In genomic region chr2:18947669-18948459, GRCm38 (mm10) we compare ENCODE assay signal across 14 mouse cellular contexts. TPM values are rescaled to one million over a fixed set of nuclear protein-coding genes. Genes with fewer than 3 reads are reported as not detected.
A peak's percentile ranks its signal among the peaks of the same experiment; 100 is the strongest.
DNase-seq lines count a peak whose midpoint lies in the region; ATAC-seq and TF ChIP-seq lines count a peak whose summit lies in the region.
"Had no signal": no experiment of that assay in that cellular context is flagged by ENCODE, and none has a peak within 500 bp of the region (broad histone marks: within the 10 kb centered on the region; RNA-seq: fewer than 3 reads in every experiment).

No protein-coding gene starts in this region.

- DNase-seq in heart, adult 11 months: peak; percentile 85
- DNase-seq in lung, embryonic 14.5 days: peak; percentile 66
- DNase-seq in lung, postnatal 25 days (ENCODE audit: low spot score): no peak
- DNase-seq in Patski (ENCODE audit: low read depth, low spot score): no peak
- DNase-seq in cerebellum, postnatal 25 days: peak; percentile 35 to 54
- DNase-seq: gastrocnemius, postnatal 36 days; liver, embryonic 13.5 days; thymus, postnatal 4 days had no signal

- H3K9ac ChIP-seq in heart, embryonic 11.5 days (ENCODE audit: low read depth, low read length): no peak overlapping the region
- no peak overlapping the region for H3K9ac ChIP-seq in lung, embryonic 14.5 days
- no peak overlapping the region for H3K9ac ChIP-seq in intestine, postnatal 0 days (ENCODE audit: low read depth, low read length)
- no peak overlapping the region for H3K9ac ChIP-seq in hindbrain, embryonic 12.5 days
- H3K9ac ChIP-seq: hindbrain, embryonic 15.5 days; liver, embryonic 13.5 days had no signal

- peaks cover 19% of the 10 kb centered on the region for H3K4me1 ChIP-seq in heart, embryonic 11.5 days (ENCODE audit: control insufficient read depth, insufficient read depth, low read length)
- peaks cover 13% of the 10 kb centered on the region for H3K4me1 ChIP-seq in lung, embryonic 14.5 days (ENCODE audit: insufficient read depth)
- no peaks in the 10 kb centered on the region for H3K4me1 ChIP-seq in intestine, postnatal 0 days (replicated peaks; ENCODE audit: control insufficient read depth, insufficient read depth, low read length)
- H3K4me1 ChIP-seq in hindbrain, embryonic 12.5 days: 0 out of 2 replicates have a peak, but pooled peaks cover 8% of the 10 kb centered on the region
- H3K4me1 ChIP-seq: midbrain, embryonic 10.5 days had no signal

- no peak for ATAC-seq in heart, embryonic 11.5 days (replicated peaks; ENCODE audit: insufficient number of reproducible peaks, low FRiP score, low TSS enrichment)
- ATAC-seq in lung, embryonic 14.5 days (ENCODE audit: insufficient read depth): 0 out of 2 replicates have a peak, but pooled peaks have one; percentile 16
- ATAC-seq in Patski: peak; percentile 47
- ATAC-seq in intestine, postnatal 0 days: no peak
- no peak for ATAC-seq in hindbrain, embryonic 12.5 days (ENCODE audit: low FRiP score)
- ATAC-seq: forebrain, embryonic 14.5 days had no signal

- no peak overlapping the region for H3K4me2 ChIP-seq in heart, embryonic 11.5 days
- no peak overlapping the region for H3K4me2 ChIP-seq in lung, embryonic 14.5 days
- H3K4me2 ChIP-seq in intestine, postnatal 0 days (replicated peaks; ENCODE audit: low read depth): no peak overlapping the region
- no peak overlapping the region for H3K4me2 ChIP-seq in hindbrain, embryonic 12.5 days (replicated peaks)
- H3K4me2 ChIP-seq: hindbrain, embryonic 15.5 days; liver, embryonic 13.5 days had no signal

- in situ Hi-C loops in Patski (cut with MboI; ENCODE audit: low pct_unique_long_range_greater_than_20kb): no loop called here

- H3K4me3 ChIP-seq in heart, embryonic 11.5 days (ENCODE audit: low read depth, low read length): no peak overlapping the region
- no peak overlapping the region for H3K4me3 ChIP-seq in lung, embryonic 14.5 days (ENCODE audit: low read depth, low read length)
- no peak overlapping the region for H3K4me3 ChIP-seq in intestine, postnatal 0 days (ENCODE audit: low read depth, low read length)
- H3K4me3 ChIP-seq in hindbrain, embryonic 12.5 days: no peak overlapping the region
- H3K4me3 ChIP-seq: hindbrain, embryonic 15.5 days; liver, embryonic 13.5 days; midbrain, embryonic 10.5 days had no signal

- no peaks in the 10 kb centered on the region for H3K36me3 ChIP-seq in heart, embryonic 11.5 days (ENCODE audit: control insufficient read depth, insufficient read depth, low read length)
- no peaks in the 10 kb centered on the region for H3K36me3 ChIP-seq in lung, embryonic 14.5 days (ENCODE audit: insufficient read depth)
- no peaks in the 10 kb centered on the region for H3K36me3 ChIP-seq in intestine, postnatal 0 days (ENCODE audit: control insufficient read depth, insufficient read depth)
- H3K36me3 ChIP-seq in hindbrain, embryonic 12.5 days: no peaks in the 10 kb centered on the region
- H3K36me3 ChIP-seq: hindbrain, embryonic 15.5 days; liver, embryonic 13.5 days; midbrain, embryonic 10.5 days had no signal

- CTCF ChIA-PET in Patski (lab: Charles Lee): interaction anchor here (0.6 to 3.0 kb wide), 3 partner anchors 9 to 24 kb away, joined by 3 to 12 read pairs (median 3); no protein-coding TSS in a partner anchor

- no peak for TF ChIP-seq CTCF in lung, embryonic 14.5 days (IDR thresholded peaks at IDR 0.05; ENCODE audit: low read depth)
- no peak for TF ChIP-seq CTCF in Patski (IDR thresholded peaks at IDR 0.05)
- TF ChIP-seq CTCF in intestine, postnatal 0 days (IDR thresholded peaks at IDR 0.05; ENCODE audit: low read depth): no peak

- H3K27me3 ChIP-seq in heart, embryonic 11.5 days (ENCODE audit: control insufficient read depth, insufficient read depth, low read length): no peaks in the 10 kb centered on the region
- no peaks in the 10 kb centered on the region for H3K27me3 ChIP-seq in lung, embryonic 14.5 days (ENCODE audit: insufficient read depth, low read length)
- no peaks in the 10 kb centered on the region for H3K27me3 ChIP-seq in Patski
- no peaks in the 10 kb centered on the region for H3K27me3 ChIP-seq in intestine, postnatal 0 days (replicated peaks; ENCODE audit: control insufficient read depth, insufficient read depth, low read length)
- H3K27me3 ChIP-seq in hindbrain, embryonic 12.5 days: no peaks in the 10 kb centered on the region
- H3K27me3 ChIP-seq: hindbrain, embryonic 15.5 days; liver, embryonic 13.5 days had no signal

- WGBS in heart, embryonic 11.5 days (ENCODE audit: insufficient replicate concordance): 49% methylated on average over 7 of the region's 7 CpGs
- WGBS in lung, embryonic 14.5 days: 50% methylated on average over 7 of the region's 7 CpGs
- WGBS in intestine, postnatal 0 days: 52% methylated on average over 7 of the region's 7 CpGs
- WGBS in hindbrain, embryonic 12.5 days: 72% methylated on average over 7 of the region's 7 CpGs

- H3K27ac ChIP-seq in heart, embryonic 11.5 days (ENCODE audit: low read depth, low read length): no peak overlapping the region
- peak overlapping the region; percentile 28; the same call in 1 of the 2 replicates for H3K27ac ChIP-seq in lung, embryonic 14.5 days (ENCODE audit: low read depth)
- no peak overlapping the region for H3K27ac ChIP-seq in intestine, postnatal 0 days (ENCODE audit: low read depth, low read length)
- no peak overlapping the region for H3K27ac ChIP-seq in hindbrain, embryonic 12.5 days
- H3K27ac ChIP-seq: hindbrain, embryonic 15.5 days; midbrain, embryonic 10.5 days had no signal

- POLR2A ChIA-PET in Patski (lab: Charles Lee): no interaction called here

- no peaks in the 10 kb centered on the region for H3K9me3 ChIP-seq in heart, embryonic 11.5 days (replicated peaks; ENCODE audit: control insufficient read depth, low read length)
- no peaks in the 10 kb centered on the region for H3K9me3 ChIP-seq in lung, embryonic 14.5 days (ENCODE audit: low read depth, low read length)
- no peaks in the 10 kb centered on the region for H3K9me3 ChIP-seq in intestine, postnatal 0 days (ENCODE audit: control insufficient read depth)
- H3K9me3 ChIP-seq in hindbrain, embryonic 12.5 days (replicated peaks): no peaks in the 10 kb centered on the region
- H3K9me3 ChIP-seq: hindbrain, embryonic 15.5 days; liver, embryonic 13.5 days; midbrain, embryonic 10.5 days had no signal

RNA-seq across cellular contexts. Expression of gene Pip4k2a, which starts 50.1 kb away (rescaled TPM):
- polyA plus RNA-seq in heart, embryonic 11.5 days (2014; fragmentation: Nextera tagmentation; extraction: Ambion mirVana): 7.1 and 7.7 TPM in 2 replicates
- 10.2 and 10.3 TPM in 2 replicates for polyA plus RNA-seq in lung, embryonic 14.5 days (2014; fragmentation: Nextera tagmentation; extraction: Ambion mirVana)
- polyA plus RNA-seq in Patski (2021): 17.6 TPM
- polyA plus RNA-seq in intestine, postnatal 0 days (2015; fragmentation: Nextera tagmentation; extraction: Ambion mirVana): 12.0 and 12.8 TPM in 2 replicates
- 12.5 and 15.4 TPM in 2 replicates for polyA plus RNA-seq in hindbrain, embryonic 12.5 days (2016; fragmentation: Nextera tagmentation; extraction: Ambion mirVana)

RNA-seq across cellular contexts. Expression of gene 4930426L09Rik, which starts 50.3 kb away (rescaled TPM):
- 0.46 and 0.49 TPM in 2 replicates for polyA plus RNA-seq in heart, embryonic 11.5 days (2014; fragmentation: Nextera tagmentation; extraction: Ambion mirVana)
- 0.42 and 0.57 TPM in 2 replicates for polyA plus RNA-seq in lung, embryonic 14.5 days (2014; fragmentation: Nextera tagmentation; extraction: Ambion mirVana)
- 0.53 TPM for polyA plus RNA-seq in Patski (2021)
- polyA plus RNA-seq in intestine, postnatal 0 days (2015; fragmentation: Nextera tagmentation; extraction: Ambion mirVana): 0.27 and 0.47 TPM in 2 replicates
- 0.37 and 0.73 TPM in 2 replicates for polyA plus RNA-seq in hindbrain, embryonic 12.5 days (2016; fragmentation: Nextera tagmentation; extraction: Ambion mirVana)

Comparison
In these comparisons a context has a peak if more than half of its experiments do, and no peak if none do; other contexts are left out.
1. DNase-seq: peak in heart, adult 11 months (single experiment), lung, embryonic 14.5 days (single experiment) and cerebellum, postnatal 25 days (2 of 2); none in lung, postnatal 25 days (single experiment) and Patski (single experiment).
2. ATAC-seq: peak in lung, embryonic 14.5 days (single experiment) and Patski (single experiment); none in heart, embryonic 11.5 days (single experiment), intestine, postnatal 0 days (single experiment) and hindbrain, embryonic 12.5 days (single experiment).